Mouse (Mus musculus): ENCODE measurements at regions not wholly inside any gene's neighbourhood (a gene's known extent, or its start where the extent isn't known, plus 50 kb on each side); places are given as distances from the start of the nearest gene placed in this dataset.

GRCm38 (mm10) chr10:19432515-19432914 lies 76.2 kb downstream of the Olig3 start:
- Histone ChIP-seq H3K4me3 (replicated peaks; ENCODE audit: low read length) (no peak overlapping the region), H3K4me2 (replicated peaks; ENCODE audit: low read depth, low read length, severe bottlenecking) (no peak overlapping the region), H3K36me3 (ENCODE audit: control insufficient read depth, insufficient read depth, low read length) (no peaks in the 10 kb centered on the region), H3K9ac (ENCODE audit: low read depth, low read length, severe bottlenecking) (no peak overlapping the region), H3K27ac (replicated peaks; ENCODE audit: low read depth, low read length) (no peak overlapping the region), H3K4me1 (ENCODE audit: control insufficient read depth, insufficient read depth, low read length) (no peaks in the 10 kb centered on the region), H3K9me3 (ENCODE audit: control insufficient read depth, low read length) (no peaks in the 10 kb centered on the region), H3K27me3 (ENCODE audit: control insufficient read depth, insufficient read depth, low read length) (no peaks in the 10 kb centered on the region)
- no peak for ATAC-seq (ENCODE audit: low FRiP score, low read depth)
- no peak for TF ChIP-seq POLR2A (IDR thresholded peaks at IDR 0.05; ENCODE audit: borderline replicate concordance, extremely low read depth, insufficient read depth, insufficient read length)
- 87% methylated on average over 4 of the region's 4 CpGs for WGBS
- DNase-seq (ENCODE audit: low spot score): no peak

- ATAC-seq (ENCODE audit: low FRiP score, low read depth) (no peak), DNase-seq (ENCODE audit: low spot score) (no peak)
- no peaks in the 10 kb centered on the region for H3K36me3 ChIP-seq (ENCODE audit: control insufficient read depth, insufficient read depth, low read length)
- no peak overlapping the region for H3K27ac ChIP-seq (replicated peaks; ENCODE audit: low read depth, low read length)
- no peaks in the 10 kb centered on the region for H3K4me1 ChIP-seq (ENCODE audit: control insufficient read depth, insufficient read depth, low read length)
- no peak overlapping the region for H3K4me3 ChIP-seq (replicated peaks; ENCODE audit: low read length)
- no peak overlapping the region for H3K4me2 ChIP-seq (replicated peaks; ENCODE audit: low read depth, low read length, severe bottlenecking)
- TF ChIP-seq POLR2A (IDR thresholded peaks at IDR 0.05; ENCODE audit: borderline replicate concordance, extremely low read depth, insufficient read depth, insufficient read length): no peak
- WGBS: 80% methylated on average over 6 of the region's 6 CpGs
- no peaks in the 10 kb centered on the region for H3K27me3 ChIP-seq (ENCODE audit: control insufficient read depth, insufficient read depth, low read length)
- no peak overlapping the region for H3K9ac ChIP-seq (ENCODE audit: low read depth, low read length, severe bottlenecking)
- H3K9me3 ChIP-seq (ENCODE audit: control insufficient read depth, low read length): no peaks in the 10 kb centered on the region
Observed at GRCm38 (mm10) chr10:19434661-19435060, 78.3 kb downstream of the Olig3 start.

- no peak for ATAC-seq (ENCODE audit: low FRiP score, low read depth)
Observed at GRCm38 (mm10) chr10:19441807-19442206, 85.5 kb downstream of the Olig3 start.

GRCm38 (mm10) chr10:19443516-19443915 lies 87.2 kb downstream of the Olig3 start:
- no peak for TF ChIP-seq POLR2A (IDR thresholded peaks at IDR 0.05; ENCODE audit: borderline replicate concordance, extremely low read depth, insufficient read depth, insufficient read length)
- no peak overlapping the region for H3K9ac ChIP-seq (ENCODE audit: low read depth, low read length, severe bottlenecking)
- no peak for ATAC-seq (ENCODE audit: low FRiP score, low read depth)
- no peak overlapping the region for H3K4me2 ChIP-seq (replicated peaks; ENCODE audit: low read depth, low read length, severe bottlenecking)
- no peaks in the 10 kb centered on the region for H3K4me1 ChIP-seq (ENCODE audit: control insufficient read depth, insufficient read depth, low read length)
- no peak overlapping the region for H3K27ac ChIP-seq (replicated peaks; ENCODE audit: low read depth, low read length)
- no peaks in the 10 kb centered on the region for H3K9me3 ChIP-seq (ENCODE audit: control insufficient read depth, low read length)
- 68% methylated on average over 8 of the region's 8 CpGs for WGBS
- H3K27me3 ChIP-seq (ENCODE audit: control insufficient read depth, insufficient read depth, low read length): no peaks in the 10 kb centered on the region
- DNase-seq (ENCODE audit: low spot score): no peak
- no peak overlapping the region for H3K4me3 ChIP-seq (replicated peaks; ENCODE audit: low read length)
- no peaks in the 10 kb centered on the region for H3K36me3 ChIP-seq (ENCODE audit: control insufficient read depth, insufficient read depth, low read length)

More at GRCm38 (mm10) chr10:19441807-19442206, 85.5 kb downstream of the Olig3 start:
- Histone ChIP-seq H3K9me3 (ENCODE audit: control insufficient read depth, low read length) (no peaks in the 10 kb centered on the region), H3K4me1 (ENCODE audit: control insufficient read depth, insufficient read depth, low read length) (no peaks in the 10 kb centered on the region), H3K4me3 (replicated peaks; ENCODE audit: low read length) (no peak overlapping the region), H3K27ac (replicated peaks; ENCODE audit: low read depth, low read length) (no peak overlapping the region), H3K9ac (ENCODE audit: low read depth, low read length, severe bottlenecking) (no peak overlapping the region), H3K36me3 (ENCODE audit: control insufficient read depth, insufficient read depth, low read length) (no peaks in the 10 kb centered on the region), H3K4me2 (replicated peaks; ENCODE audit: low read depth, low read length, severe bottlenecking) (no peak overlapping the region), H3K27me3 (ENCODE audit: control insufficient read depth, insufficient read depth, low read length) (no peaks in the 10 kb centered on the region)
- 71% methylated on average over 12 of the region's 12 CpGs for WGBS
- DNase-seq (ENCODE audit: low spot score): no peak
- TF ChIP-seq POLR2A (IDR thresholded peaks at IDR 0.05; ENCODE audit: borderline replicate concordance, extremely low read depth, insufficient read depth, insufficient read length): no peak

GRCm38 (mm10) chr10:19448838-19449559 lies 92.7 kb downstream of the Olig3 start:
- Histone ChIP-seq H3K9me3 (ENCODE audit: control insufficient read depth, low read length) (no peaks in the 10 kb centered on the region), H3K9ac (ENCODE audit: low read depth, low read length, severe bottlenecking) (no peak overlapping the region), H3K4me2 (replicated peaks; ENCODE audit: low read depth, low read length, severe bottlenecking) (no peak overlapping the region), H3K4me3 (replicated peaks; ENCODE audit: low read length) (no peak overlapping the region), H3K27me3 (ENCODE audit: control insufficient read depth, insufficient read depth, low read length) (no peaks in the 10 kb centered on the region), H3K27ac (replicated peaks; ENCODE audit: low read depth, low read length) (no peak overlapping the region), H3K36me3 (ENCODE audit: control insufficient read depth, insufficient read depth, low read length) (no peaks in the 10 kb centered on the region), H3K4me1 (ENCODE audit: control insufficient read depth, insufficient read depth, low read length) (no peaks in the 10 kb centered on the region)
- DNase-seq (ENCODE audit: low spot score): no peak
- WGBS: 77% methylated on average over 12 of the region's 12 CpGs
- ATAC-seq (ENCODE audit: low FRiP score, low read depth): no peak
- TF ChIP-seq POLR2A (IDR thresholded peaks at IDR 0.05; ENCODE audit: borderline replicate concordance, extremely low read depth, insufficient read depth, insufficient read length): no peak

Data from limb, embryonic 14.5 days (tissue).